Mouse (Mus musculus): ENCODE data around the gene Usp17le.
"Not testable (repeated sequence)": the region's sequence is repeated elsewhere in the genome, so short reads cannot be mapped to it uniquely, and the experiment has no call there.

- TF ChIP-seq CTCF (IDR thresholded peaks at IDR 0.05; ENCODE audit: control insufficient read depth, insufficient read depth, low read length); POLR2A (IDR thresholded peaks at IDR 0.05; ENCODE audit: borderline replicate concordance, control insufficient read depth, low read depth, low read length): not testable (repeated sequence)
These were observed at the start of gene Usp17le for GRCm38 (mm10) chr7:104777370-104777769.

Data from bone marrow, adult 2 months (tissue).